Mouse (Mus musculus) heart, embryonic 11.5 days (tissue): Measurements from ENCODE around the gene Wdr20. TPM values are rescaled to one million over a fixed set of nuclear protein-coding genes. Genes with fewer than 3 reads are reported as not detected.

Source experiments
- ATAC-seq: fragments of 200-750 bp; cut with Nextera tagmentation; replicated peaks from 2 replicates; pipeline ENCODE4 v1.8.0; 2017; ENCODE audit warnings: moderate library complexity; ENCODE audit not compliant: insufficient number of reproducible peaks, low FRiP score, low TSS enrichment
- H3K27ac ChIP-seq: fragments of 300-500 bp; sonication (generic); 2 replicates; pipeline ENCODE4 v1.5.1; 2014; ENCODE audit warnings: mild to moderate bottlenecking, low read depth, low read length
- H3K27me3 ChIP-seq: fragments of 300-500 bp; sonication (generic); 2 replicates; pipeline ENCODE4 v1.6.1; 2014; ENCODE audit warnings: mild to moderate bottlenecking, low read length, mixed read lengths; ENCODE audit not compliant: control insufficient read depth, insufficient read depth
- H3K36me3 ChIP-seq: fragments of 300-500 bp; sonication (generic); 2 replicates; pipeline ENCODE4 v1.6.1; 2014; ENCODE audit warnings: mild to moderate bottlenecking, low read length, moderate library complexity, mixed read lengths; ENCODE audit not compliant: control insufficient read depth, insufficient read depth
- H3K4me1 ChIP-seq: fragments of 300-500 bp; sonication (generic); 2 replicates; pipeline ENCODE4 v1.6.1; 2014; ENCODE audit warnings: low read length; ENCODE audit not compliant: control insufficient read depth, insufficient read depth
- H3K4me2 ChIP-seq: fragments of 300-500 bp; sonication (generic); 2 replicates; pipeline ENCODE4 v1.6.1; 2014; ENCODE audit warnings: mild to moderate bottlenecking, moderate library complexity
- H3K4me3 ChIP-seq: fragments of 300-500 bp; sonication (generic); 2 replicates; pipeline ENCODE4 v1.5.1; 2014; ENCODE audit warnings: low read depth, low read length
- H3K9ac ChIP-seq: fragments of 300-500 bp; sonication (generic); 2 replicates; pipeline ENCODE4 v1.6.1; 2014; ENCODE audit warnings: mild to moderate bottlenecking, low read depth, low read length, moderate library complexity
- H3K9me3 ChIP-seq: fragments of 300-500 bp; sonication (generic); replicated peaks from 2 replicates; pipeline ENCODE4 v1.6.1; 2016; ENCODE audit warnings: low read length; ENCODE audit not compliant: control insufficient read depth
- WGBS: fragments of 180-500 bp; shearing (Covaris S2); extraction: QIAGEN DNeasy Blood & Tissue Kit; methylation state at CpG from one replicate; pipeline ENCODE4 v1.1.7; 2014; ENCODE audit not compliant: insufficient replicate concordance; 5-methylcytosine and 5-hydroxymethylcytosine counted together
- polyA plus RNA-seq: library from polyadenylated mRNA; unstranded; fragments of >200 nt; fragmentation: Nextera tagmentation; extraction: Ambion mirVana; gene quantifications from 2 replicates; pipeline ENCODE4 v1.2.1, GENCODE M21; 2014

Gene Wdr20
- polyA plus RNA-seq, 1 experiment from 2014 or later, result 15.2 TPM

DNA sequence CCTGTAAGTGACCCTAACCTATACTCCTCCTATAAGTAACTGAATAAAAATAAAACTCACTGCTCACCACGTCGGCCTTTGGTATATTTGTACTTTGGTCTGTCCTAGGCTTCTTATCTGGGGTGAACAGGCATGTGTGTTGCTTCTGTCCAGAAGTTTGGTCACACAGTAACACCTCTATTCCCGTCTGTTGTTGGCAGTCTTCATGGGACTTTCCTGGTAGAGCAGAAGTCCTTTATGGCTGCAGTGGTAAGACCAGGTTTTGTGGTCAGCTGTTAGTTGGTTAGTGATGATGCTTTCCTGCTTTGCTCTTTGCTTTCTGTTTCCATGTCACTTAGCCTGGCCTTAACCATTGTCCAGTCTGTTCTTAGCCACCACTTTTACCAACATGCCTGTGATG, 19.4 kb downstream of the Wdr20 start:
- ATAC-seq, result no peak
- 62% methylated on average over 3 of the region's 3 CpGs for WGBS

DNA sequence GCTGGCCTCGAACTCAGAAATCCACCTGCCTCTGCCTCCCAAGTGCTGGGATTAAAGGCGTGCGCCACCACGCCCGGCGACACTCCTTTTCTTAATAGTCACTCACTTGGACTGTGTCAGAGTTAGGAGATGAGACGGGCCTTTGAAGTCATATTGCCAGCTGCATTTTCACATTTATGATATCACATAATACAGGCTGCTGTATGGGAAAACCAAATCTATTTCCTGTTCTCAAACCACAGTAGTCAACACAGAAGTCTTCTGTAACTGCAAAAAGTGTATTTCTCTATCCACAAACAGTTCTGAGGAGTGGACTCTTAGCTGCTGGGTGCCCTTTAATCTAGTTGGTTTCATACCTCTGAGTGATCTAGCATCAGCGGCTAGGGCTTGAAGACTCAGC, 21.2 kb downstream of the Wdr20 start:
- no peak overlapping the region for H3K9ac ChIP-seq
- no peaks in the 10 kb centered on the region for H3K27me3 ChIP-seq
- WGBS, result 92% methylated on average over 7 of the region's 8 CpGs
- H3K4me2 ChIP-seq, result no peak overlapping the region
- H3K9me3 ChIP-seq, result 0 out of 2 replicates have a peak, but pooled peaks cover 2% of the 10 kb centered on the region
- no peak overlapping the region for H3K4me3 ChIP-seq
- peaks cover 5% of the 10 kb centered on the region; the same call in 1 of the 2 replicates for H3K36me3 ChIP-seq
- H3K27ac ChIP-seq, result no peak overlapping the region
- no peaks in the 10 kb centered on the region; the same call in 1 of the 2 replicates for H3K4me1 ChIP-seq
- no peak for ATAC-seq

More for the DNA sequence above, 19.4 kb downstream of the Wdr20 start:
- H3K4me3 ChIP-seq, result no peak overlapping the region
- H3K27me3 ChIP-seq, result no peaks in the 10 kb centered on the region
- H3K27ac ChIP-seq, result no peak overlapping the region
- 0 out of 2 replicates have a peak, but pooled peaks cover 2% of the 10 kb centered on the region for H3K9me3 ChIP-seq
- H3K4me1 ChIP-seq, result no peaks in the 10 kb centered on the region; the same call in 1 of the 2 replicates
- peaks cover 5% of the 10 kb centered on the region; the same call in 1 of the 2 replicates for H3K36me3 ChIP-seq
- H3K9ac ChIP-seq, result no peak overlapping the region
- H3K4me2 ChIP-seq, result no peak overlapping the region

DNA sequence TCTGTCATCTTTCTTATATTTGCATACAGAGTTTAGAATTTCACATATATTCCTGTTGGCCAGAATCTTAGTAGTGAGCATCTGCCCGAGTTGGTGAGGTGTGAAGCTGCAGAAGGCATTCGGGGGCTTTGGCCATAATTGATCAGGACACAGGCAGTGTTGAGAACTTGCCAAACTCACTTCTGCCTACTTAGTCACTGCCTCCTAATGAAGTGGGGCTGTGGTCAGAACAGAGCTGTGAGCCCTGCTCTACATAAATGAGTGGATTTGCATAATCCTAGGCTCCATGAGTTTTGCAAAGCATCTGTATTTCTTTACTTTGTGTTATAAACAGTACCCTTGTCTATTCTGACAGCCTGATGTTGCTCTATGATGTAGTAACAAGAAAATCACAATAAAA, 24.6 kb downstream of the Wdr20 start:
- no peak overlapping the region for H3K9ac ChIP-seq
- no peaks in the 10 kb centered on the region for H3K27me3 ChIP-seq
- H3K4me1 ChIP-seq, result no peaks in the 10 kb centered on the region; the same call in 1 of the 2 replicates
- ATAC-seq, result no peak
- no peak overlapping the region for H3K4me2 ChIP-seq
- no peak overlapping the region for H3K27ac ChIP-seq
- no peaks in the 10 kb centered on the region for H3K36me3 ChIP-seq
- 88% methylated on average over 2 of the region's 2 CpGs for WGBS
- no peaks in the 10 kb centered on the region for H3K9me3 ChIP-seq
- H3K4me3 ChIP-seq, result no peak overlapping the region

DNA sequence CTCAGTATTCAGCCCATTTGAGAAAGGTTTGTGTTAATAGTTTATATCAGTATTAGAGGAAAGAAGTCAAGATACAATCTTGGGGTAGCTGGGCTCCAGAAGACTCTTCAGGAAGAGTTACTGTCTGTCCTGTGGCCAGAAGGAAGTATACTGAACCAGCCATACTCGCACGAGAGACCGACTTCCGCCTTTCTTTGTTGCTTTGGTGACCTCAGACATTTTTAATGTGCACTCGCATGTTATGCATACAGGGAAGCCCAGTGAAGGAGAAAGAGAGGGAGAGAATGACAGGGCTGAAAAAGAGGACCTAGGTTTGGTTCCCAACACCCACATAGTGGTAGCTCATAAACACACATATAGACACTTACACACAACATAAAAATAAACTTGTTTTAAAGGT, 26.8 kb downstream of the Wdr20 start:
- H3K4me3 ChIP-seq, result no peak overlapping the region
- peaks cover 5% of the 10 kb centered on the region; the same call in 1 of the 2 replicates for H3K4me1 ChIP-seq
- no peaks in the 10 kb centered on the region for H3K9me3 ChIP-seq
- no peaks in the 10 kb centered on the region for H3K27me3 ChIP-seq
- no peak overlapping the region for H3K27ac ChIP-seq
- no peak overlapping the region for H3K4me2 ChIP-seq
- 83% methylated on average over 5 of the region's 5 CpGs for WGBS
- H3K36me3 ChIP-seq, result no peaks in the 10 kb centered on the region
- H3K9ac ChIP-seq, result no peak overlapping the region
- ATAC-seq, result no peak

DNA sequence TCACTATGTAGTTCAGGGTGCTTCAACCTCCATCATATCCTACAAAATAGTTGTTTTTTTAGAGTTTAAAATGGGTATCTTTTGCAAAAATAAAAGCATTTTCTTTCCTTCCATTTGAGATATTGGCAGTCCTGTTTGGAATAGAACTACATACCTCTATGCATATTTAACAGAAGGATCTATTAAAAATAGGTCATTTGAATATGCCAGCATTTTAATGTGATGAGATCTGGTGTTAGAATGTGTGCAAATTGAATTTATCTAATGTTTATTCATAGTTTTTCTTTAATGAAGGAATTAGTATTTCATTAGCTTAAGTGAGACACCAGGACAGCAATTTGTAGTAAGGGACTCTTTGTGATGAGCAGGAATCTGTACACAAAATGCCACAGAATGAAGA, 30.8 kb downstream of the Wdr20 start:
- Histone ChIP-seq H3K27me3 (no peaks in the 10 kb centered on the region), H3K27ac (no peak overlapping the region), H3K4me1 (peaks cover 5% of the 10 kb centered on the region; the same call in 1 of the 2 replicates), H3K4me2 (no peak overlapping the region), H3K9me3 (no peaks in the 10 kb centered on the region), H3K4me3 (no peak overlapping the region), H3K9ac (no peak overlapping the region), H3K36me3 (no peaks in the 10 kb centered on the region)
- no peak for ATAC-seq

DNA sequence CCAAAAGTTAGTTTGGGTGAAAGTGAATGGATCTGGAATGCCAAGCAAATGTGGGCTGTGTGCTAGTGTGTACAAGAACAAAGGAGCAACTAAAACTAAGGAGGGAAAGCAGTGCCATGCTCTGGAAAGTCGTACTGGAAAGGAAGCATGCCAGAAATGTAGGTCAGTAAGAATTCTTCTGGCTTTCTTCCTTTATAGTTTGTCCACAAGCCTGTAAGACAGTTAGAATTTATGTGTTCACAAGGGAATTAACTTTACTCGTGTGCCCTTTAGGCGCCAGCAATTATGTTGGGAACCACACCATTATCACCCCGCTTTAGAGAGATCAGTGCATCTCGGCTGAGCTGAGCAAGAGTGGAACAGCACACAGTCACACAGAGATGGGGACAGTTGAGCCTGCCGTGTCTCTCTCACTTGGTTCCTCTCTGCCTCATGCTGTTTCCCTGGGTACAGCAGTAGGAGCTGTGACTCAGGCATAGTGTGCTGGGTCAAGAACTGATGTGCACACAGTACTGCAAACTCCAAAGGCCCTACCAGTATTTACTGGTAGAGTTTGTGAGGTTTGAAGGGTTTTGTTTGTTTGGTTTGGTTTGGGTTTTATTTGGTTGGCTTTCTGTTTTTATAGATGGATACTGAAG, 32.0 kb downstream of the Wdr20 start:
- H3K27me3 ChIP-seq, result no peaks in the 10 kb centered on the region
- H3K36me3 ChIP-seq, result no peaks in the 10 kb centered on the region
- no peak overlapping the region for H3K4me2 ChIP-seq
- 70% methylated on average over 6 of the region's 6 CpGs for WGBS
- no peak for ATAC-seq
- peaks cover 5% of the 10 kb centered on the region; the same call in 1 of the 2 replicates for H3K4me1 ChIP-seq
- no peak overlapping the region for H3K9ac ChIP-seq
- no peak overlapping the region for H3K4me3 ChIP-seq
- H3K27ac ChIP-seq, result no peak overlapping the region
- H3K9me3 ChIP-seq, result no peaks in the 10 kb centered on the region

DNA sequence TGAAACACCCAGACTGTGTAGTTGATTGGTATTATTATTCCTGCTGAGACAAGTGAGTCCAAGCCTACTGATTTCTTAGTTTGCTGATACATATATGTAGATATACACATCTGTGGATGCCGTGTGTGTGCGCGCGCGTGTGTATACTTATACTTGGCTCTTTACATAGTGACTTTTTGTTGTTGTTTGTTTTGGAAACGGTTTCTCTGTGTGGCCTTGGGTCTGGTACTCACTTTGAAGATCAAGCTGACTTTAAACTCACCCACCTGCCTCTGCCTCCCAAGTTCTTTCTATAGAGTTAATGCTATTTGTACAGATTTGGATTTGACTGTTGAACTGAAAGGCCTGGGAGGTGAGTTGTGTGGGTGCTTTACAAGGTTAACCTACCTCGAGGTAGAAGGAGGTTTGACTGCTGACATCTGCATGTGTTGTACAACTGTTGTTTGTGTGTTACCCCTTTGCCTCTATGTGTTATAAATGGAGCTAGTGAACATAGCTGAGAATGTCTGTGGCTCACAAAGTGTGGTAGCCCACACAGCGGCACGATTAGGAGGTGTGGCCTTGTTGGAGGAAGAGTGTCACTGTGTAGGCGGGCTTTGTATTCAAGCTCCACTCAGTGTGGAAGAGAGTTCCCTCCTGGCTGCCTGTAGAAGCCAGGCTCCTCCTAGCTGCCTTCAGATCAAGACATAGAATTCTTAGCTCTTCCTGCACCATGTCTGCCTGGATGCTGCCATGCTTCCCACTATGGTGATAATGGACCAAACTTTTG, 32.9 kb downstream of the Wdr20 start:
- Histone ChIP-seq H3K9me3 (no peaks in the 10 kb centered on the region), H3K4me1 (peaks cover 5% of the 10 kb centered on the region; the same call in 1 of the 2 replicates), H3K27ac (no peak overlapping the region), H3K36me3 (no peaks in the 10 kb centered on the region), H3K4me3 (no peak overlapping the region), H3K27me3 (no peaks in the 10 kb centered on the region), H3K9ac (no peak overlapping the region), H3K4me2 (no peak overlapping the region)
- WGBS, result 88% methylated on average over 10 of the region's 10 CpGs
- ATAC-seq, result no peak

DNA sequence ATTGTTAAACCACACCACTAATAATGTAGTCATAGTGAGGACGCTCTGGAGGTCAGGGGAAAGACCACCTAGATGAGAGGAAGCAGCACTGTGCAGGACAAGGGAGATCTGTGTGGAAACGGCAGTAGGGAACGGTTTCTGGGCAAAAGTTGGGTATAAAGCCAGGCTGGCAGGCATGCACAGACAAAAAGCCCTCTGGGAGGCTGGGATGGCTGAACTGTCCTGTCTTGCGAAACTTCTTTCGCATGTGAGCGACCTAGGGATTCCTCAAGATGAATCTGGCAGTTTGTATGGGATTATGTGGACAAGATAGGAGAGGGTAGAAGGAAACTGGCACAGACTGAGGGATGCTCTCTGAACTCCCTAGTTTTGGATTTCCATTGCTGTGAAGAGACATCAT, 34.2 kb downstream of the Wdr20 start:
- WGBS, result 93% methylated on average over 6 of the region's 6 CpGs
- no peak for ATAC-seq

More for the DNA sequence above, 34.2 kb downstream of the Wdr20 start:
- Histone ChIP-seq H3K9ac (no peak overlapping the region), H3K9me3 (no peaks in the 10 kb centered on the region), H3K4me1 (peaks cover 8% of the 10 kb centered on the region; the same call in 1 of the 2 replicates), H3K27ac (no peak overlapping the region), H3K27me3 (no peaks in the 10 kb centered on the region), H3K4me2 (no peak overlapping the region), H3K4me3 (no peak overlapping the region), H3K36me3 (no peaks in the 10 kb centered on the region)
